Mouse (Mus musculus): ENCODE data around the gene Tle4. TPM values are rescaled to one million over a fixed set of nuclear protein-coding genes. Genes with fewer than 3 reads are reported as not detected.

The Tle4 gene
- polyA plus RNA-seq, 1 experiment from 2014 or later: 9.4 TPM

GRCm38 (mm10) chr19:14426920-14427319 lies 170.9 kb downstream of the Tle4 start:
- no peak overlapping the region for H3K4me2 ChIP-seq

GRCm38 (mm10) chr19:14426244-14426868 lies 171.5 kb downstream of the Tle4 start:
- Histone ChIP-seq H3K9me3 (replicated peaks; ENCODE audit: control insufficient read depth, low read length) (no peaks in the 10 kb centered on the region), H3K27me3 (ENCODE audit: control insufficient read depth, insufficient read depth, low read length) (no peaks in the 10 kb centered on the region), H3K9ac (ENCODE audit: low read depth, low read length) (no peak overlapping the region), H3K4me1 (ENCODE audit: control insufficient read depth, insufficient read depth, low read length) (peaks cover 17% of the 10 kb centered on the region), H3K27ac (ENCODE audit: low read depth, low read length) (no peak overlapping the region), H3K36me3 (ENCODE audit: control insufficient read depth, insufficient read depth, low read length) (no peaks in the 10 kb centered on the region), H3K4me2 (no peak overlapping the region), H3K4me3 (ENCODE audit: low read depth, low read length) (no peak overlapping the region)
- ATAC-seq (replicated peaks; ENCODE audit: insufficient number of reproducible peaks, low FRiP score, low TSS enrichment): no peak
- WGBS (ENCODE audit: insufficient replicate concordance): 42% methylated on average over 19 of the region's 19 CpGs

More at GRCm38 (mm10) chr19:14426920-14427319, 170.9 kb downstream of the Tle4 start:
- no peak for ATAC-seq (replicated peaks; ENCODE audit: insufficient number of reproducible peaks, low FRiP score, low TSS enrichment)
- no peak overlapping the region for H3K27ac ChIP-seq (ENCODE audit: low read depth, low read length)
- no peak overlapping the region for H3K9ac ChIP-seq (ENCODE audit: low read depth, low read length)
- H3K4me3 ChIP-seq (ENCODE audit: low read depth, low read length): no peak overlapping the region
- no peaks in the 10 kb centered on the region for H3K27me3 ChIP-seq (ENCODE audit: control insufficient read depth, insufficient read depth, low read length)
- WGBS (ENCODE audit: insufficient replicate concordance): 64% methylated on average over 5 of the region's 6 CpGs
- peaks cover 17% of the 10 kb centered on the region for H3K4me1 ChIP-seq (ENCODE audit: control insufficient read depth, insufficient read depth, low read length)
- no peaks in the 10 kb centered on the region for H3K36me3 ChIP-seq (ENCODE audit: control insufficient read depth, insufficient read depth, low read length)
- no peaks in the 10 kb centered on the region for H3K9me3 ChIP-seq (replicated peaks; ENCODE audit: control insufficient read depth, low read length)

- WGBS (ENCODE audit: insufficient replicate concordance): 25% methylated on average over 6 of the region's 6 CpGs
- Histone ChIP-seq H3K36me3 (ENCODE audit: control insufficient read depth, insufficient read depth, low read length) (no peaks in the 10 kb centered on the region), H3K27ac (ENCODE audit: low read depth, low read length) (no peak overlapping the region), H3K4me3 (ENCODE audit: low read depth, low read length) (no peak overlapping the region), H3K4me2 (peak overlapping the region; percentile 16; the same call in 1 of the 2 replicates), H3K27me3 (ENCODE audit: control insufficient read depth, insufficient read depth, low read length) (0 out of 2 replicates have a peak, but pooled peaks cover 3% of the 10 kb centered on the region), H3K9me3 (replicated peaks; ENCODE audit: control insufficient read depth, low read length) (no peaks in the 10 kb centered on the region), H3K4me1 (ENCODE audit: control insufficient read depth, insufficient read depth, low read length) (peaks cover 17% of the 10 kb centered on the region), H3K9ac (ENCODE audit: low read depth, low read length) (no peak overlapping the region)
- no peak for ATAC-seq (replicated peaks; ENCODE audit: insufficient number of reproducible peaks, low FRiP score, low TSS enrichment)
Observed at GRCm38 (mm10) chr19:14425122-14425521, 172.7 kb downstream of the Tle4 start.

DNA sequence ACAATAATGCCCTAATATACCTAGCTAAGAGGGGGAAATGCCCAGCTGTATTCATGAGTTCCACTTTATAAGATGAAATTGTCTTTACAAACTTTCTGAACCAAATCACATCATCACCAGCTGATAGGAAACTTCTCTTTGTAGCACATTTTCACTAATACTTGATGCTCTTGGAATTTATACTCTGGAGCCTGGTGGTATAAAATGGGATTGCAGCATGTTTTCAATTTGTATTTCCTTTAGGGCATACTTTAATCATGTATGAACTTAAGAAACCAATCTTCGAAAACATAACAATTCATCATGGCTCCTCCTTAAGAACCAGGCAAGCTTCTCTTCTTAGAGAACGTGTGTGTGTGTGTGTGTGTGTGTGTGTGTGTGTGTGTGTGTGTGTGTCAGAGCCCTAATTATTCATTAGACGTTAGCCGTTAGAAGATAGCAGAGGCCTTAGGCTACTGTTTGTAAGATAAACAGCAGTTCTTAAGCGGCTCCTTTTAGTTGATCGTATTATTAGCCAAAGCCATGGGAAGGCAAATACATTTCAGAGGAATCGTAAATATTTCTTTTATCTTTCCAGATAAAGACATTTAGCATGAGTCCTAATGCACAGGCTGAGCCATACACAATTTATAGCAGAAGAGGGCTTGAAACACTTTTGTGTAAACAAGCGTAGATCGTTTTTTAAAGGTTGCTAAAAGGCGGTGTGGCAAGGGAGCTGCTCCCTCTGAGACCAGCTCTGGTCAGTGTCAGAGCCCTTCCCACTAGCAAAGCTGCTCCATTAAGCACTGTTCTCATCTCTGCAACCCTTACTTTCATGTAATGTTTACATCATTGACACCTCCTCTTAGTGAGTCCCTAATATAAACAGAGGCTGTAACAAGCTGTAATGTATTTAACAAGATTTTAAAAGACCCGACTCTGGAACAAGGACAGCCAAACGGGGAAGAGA lies 173.6 kb downstream of the Tle4 start:
- 17% methylated on average over 12 of the region's 12 CpGs for WGBS (ENCODE audit: insufficient replicate concordance)
- Histone ChIP-seq H3K4me2 (peak overlapping the region; percentile 16; the same call in 1 of the 2 replicates), H3K4me3 (ENCODE audit: low read depth, low read length) (no peak overlapping the region), H3K9ac (ENCODE audit: low read depth, low read length) (no peak overlapping the region), H3K9me3 (replicated peaks; ENCODE audit: control insufficient read depth, low read length) (no peaks in the 10 kb centered on the region), H3K27me3 (ENCODE audit: control insufficient read depth, insufficient read depth, low read length) (peaks cover 3% of the 10 kb centered on the region; the same call in 1 of the 2 replicates), H3K4me1 (ENCODE audit: control insufficient read depth, insufficient read depth, low read length) (peaks cover 17% of the 10 kb centered on the region), H3K27ac (ENCODE audit: low read depth, low read length) (no peak overlapping the region), H3K36me3 (ENCODE audit: control insufficient read depth, insufficient read depth, low read length) (no peaks in the 10 kb centered on the region)
- no peak for ATAC-seq (replicated peaks; ENCODE audit: insufficient number of reproducible peaks, low FRiP score, low TSS enrichment)

GRCm38 (mm10) chr19:14421691-14422090 lies 176.2 kb downstream of the Tle4 start:
- H3K4me3 ChIP-seq (ENCODE audit: low read depth, low read length): no peak overlapping the region
- no peaks in the 10 kb centered on the region for H3K36me3 ChIP-seq (ENCODE audit: control insufficient read depth, insufficient read depth, low read length)
- no peak overlapping the region for H3K9ac ChIP-seq (ENCODE audit: low read depth, low read length)
- WGBS (ENCODE audit: insufficient replicate concordance): 90% methylated on average over 5 of the region's 5 CpGs
- H3K9me3 ChIP-seq (replicated peaks; ENCODE audit: control insufficient read depth, low read length): no peaks in the 10 kb centered on the region
- peaks cover 20% of the 10 kb centered on the region; the same call in 1 of the 2 replicates for H3K27me3 ChIP-seq (ENCODE audit: control insufficient read depth, insufficient read depth, low read length)
- H3K27ac ChIP-seq (ENCODE audit: low read depth, low read length): no peak overlapping the region
- no peak for ATAC-seq (replicated peaks; ENCODE audit: insufficient number of reproducible peaks, low FRiP score, low TSS enrichment)
- H3K4me1 ChIP-seq (ENCODE audit: control insufficient read depth, insufficient read depth, low read length): peaks cover 14% of the 10 kb centered on the region
- H3K4me2 ChIP-seq: no peak overlapping the region

DNA sequence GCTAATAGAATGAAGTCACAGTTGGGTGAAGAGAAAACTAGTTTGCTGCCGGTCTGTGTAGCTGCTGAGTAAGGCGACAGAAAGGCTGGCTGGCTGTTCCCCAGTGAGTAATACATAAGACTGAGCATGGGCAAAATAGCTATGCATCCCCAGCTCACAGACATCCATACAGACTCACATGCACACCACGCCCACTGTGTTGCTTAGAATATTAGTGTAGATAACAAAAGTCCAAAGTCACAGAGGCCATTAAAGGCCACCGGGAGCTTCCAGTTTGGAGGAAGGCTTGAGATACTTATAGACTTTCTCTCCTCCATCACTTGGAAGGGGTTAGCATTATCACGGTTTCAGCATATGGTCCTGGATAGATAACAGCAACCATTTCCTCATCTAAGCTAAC lies 178.0 kb downstream of the Tle4 start:
- H3K9me3 ChIP-seq (replicated peaks; ENCODE audit: control insufficient read depth, low read length): no peaks in the 10 kb centered on the region
- H3K4me2 ChIP-seq: no peak overlapping the region
- H3K9ac ChIP-seq (ENCODE audit: low read depth, low read length): no peak overlapping the region
- H3K27me3 ChIP-seq (ENCODE audit: control insufficient read depth, insufficient read depth, low read length): peaks cover 22% of the 10 kb centered on the region; the same call in 1 of the 2 replicates
- WGBS (ENCODE audit: insufficient replicate concordance): 57% methylated on average over 5 of the region's 5 CpGs
- H3K4me1 ChIP-seq (ENCODE audit: control insufficient read depth, insufficient read depth, low read length): no peaks in the 10 kb centered on the region; the same call in 1 of the 2 replicates
- no peaks in the 10 kb centered on the region for H3K36me3 ChIP-seq (ENCODE audit: control insufficient read depth, insufficient read depth, low read length)
- H3K27ac ChIP-seq (ENCODE audit: low read depth, low read length): no peak overlapping the region
- H3K4me3 ChIP-seq (ENCODE audit: low read depth, low read length): no peak overlapping the region
- no peak for ATAC-seq (replicated peaks; ENCODE audit: insufficient number of reproducible peaks, low FRiP score, low TSS enrichment)

GRCm38 (mm10) chr19:14416845-14417244 lies 181.0 kb downstream of the Tle4 start:
- no peak for ATAC-seq (replicated peaks; ENCODE audit: insufficient number of reproducible peaks, low FRiP score, low TSS enrichment)
- H3K4me1 ChIP-seq (ENCODE audit: control insufficient read depth, insufficient read depth, low read length): no peaks in the 10 kb centered on the region
- H3K4me3 ChIP-seq (ENCODE audit: low read depth, low read length): no peak overlapping the region
- no peak overlapping the region for H3K9ac ChIP-seq (ENCODE audit: low read depth, low read length)
- no peak overlapping the region for H3K4me2 ChIP-seq
- no peaks in the 10 kb centered on the region for H3K36me3 ChIP-seq (ENCODE audit: control insufficient read depth, insufficient read depth, low read length)
- H3K27ac ChIP-seq (ENCODE audit: low read depth, low read length): no peak overlapping the region
- no peaks in the 10 kb centered on the region for H3K9me3 ChIP-seq (replicated peaks; ENCODE audit: control insufficient read depth, low read length)
- H3K27me3 ChIP-seq (ENCODE audit: control insufficient read depth, insufficient read depth, low read length): peaks cover 33% of the 10 kb centered on the region
- 72% methylated on average over 5 of the region's 5 CpGs for WGBS (ENCODE audit: insufficient replicate concordance)

DNA sequence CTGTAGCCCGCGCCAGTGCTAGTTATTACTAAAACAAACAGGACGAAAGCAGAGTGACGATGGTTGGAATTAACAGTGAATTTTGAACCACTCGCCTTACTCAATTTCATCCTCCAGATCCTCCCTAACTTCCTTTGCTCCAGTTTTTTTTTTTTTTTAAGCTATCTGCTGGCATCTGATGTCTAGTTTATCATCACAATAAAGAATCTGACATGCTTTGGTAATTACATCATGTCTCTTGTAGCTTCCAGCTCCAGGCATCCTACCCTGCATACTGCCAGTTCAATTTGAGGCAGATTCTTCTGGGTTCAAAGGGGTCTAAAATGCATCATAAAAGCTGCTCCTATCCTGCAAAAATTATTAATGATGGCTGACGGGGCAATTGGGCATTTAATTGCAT lies 181.9 kb downstream of the Tle4 start:
- no peaks in the 10 kb centered on the region for H3K36me3 ChIP-seq (ENCODE audit: control insufficient read depth, insufficient read depth, low read length)
- H3K27me3 ChIP-seq (ENCODE audit: control insufficient read depth, insufficient read depth, low read length): peaks cover 33% of the 10 kb centered on the region
- H3K9me3 ChIP-seq (replicated peaks; ENCODE audit: control insufficient read depth, low read length): no peaks in the 10 kb centered on the region
- no peak for ATAC-seq (replicated peaks; ENCODE audit: insufficient number of reproducible peaks, low FRiP score, low TSS enrichment)
- no peak overlapping the region for H3K9ac ChIP-seq (ENCODE audit: low read depth, low read length)
- WGBS (ENCODE audit: insufficient replicate concordance): 73% methylated on average over 6 of the region's 6 CpGs
- no peak overlapping the region for H3K4me2 ChIP-seq
- no peaks in the 10 kb centered on the region for H3K4me1 ChIP-seq (ENCODE audit: control insufficient read depth, insufficient read depth, low read length)
- H3K27ac ChIP-seq (ENCODE audit: low read depth, low read length): no peak overlapping the region
- no peak overlapping the region for H3K4me3 ChIP-seq (ENCODE audit: low read depth, low read length)

Data from heart, embryonic 11.5 days (tissue).